Mouse (Mus musculus) small intestine, adult 2 months (tissue): ENCODE results near the gene Tecpr1.

ENCODE experiments used
- CTCF ChIP-seq: fragments of 200-500 bp; IDR thresholded peaks from 2 replicates; pipeline ENCODE4 v1.5.1; 2012; ENCODE audit warnings: low read depth, mild to moderate bottlenecking, control low read depth, inconsistent platforms, low read length, moderate library complexity, mixed read lengths; ENCODE audit not compliant: insufficient replicate concordance, insufficient read length; ENCODE audit errors: extremely low read depth
- POLR2A ChIP-seq: fragments of 200-500 bp; IDR thresholded peaks from 2 replicates; pipeline ENCODE4 v1.6.1; 2012; ENCODE audit warnings: low read depth, mild to moderate bottlenecking, control low read depth, inconsistent platforms, low read length, moderate library complexity

DNA sequence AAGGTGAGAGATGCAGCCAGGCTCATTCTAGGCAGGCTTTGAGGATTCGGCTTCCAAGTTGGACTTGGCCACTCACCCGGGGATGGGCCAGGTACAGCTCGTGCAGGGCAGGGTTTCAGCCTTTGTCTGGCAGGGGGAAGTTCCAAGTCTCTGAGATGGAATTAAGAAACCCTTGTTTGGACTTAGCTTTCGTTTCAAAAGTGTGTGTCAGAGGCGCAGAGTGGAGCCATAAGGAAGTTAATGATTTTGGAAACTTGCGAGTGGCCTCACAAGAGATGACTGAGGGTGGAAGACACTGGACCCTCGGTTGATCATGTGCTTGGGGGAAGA, 33.1 kb upstream of the Tecpr1 start:
- TF ChIP-seq CTCF (peak; percentile 4; the same call in 1 of the 2 replicates), POLR2A (0 out of 2 replicates have a peak, but pooled peaks have one; percentile 15)
